Mouse (Mus musculus) midbrain, embryonic 12.5 days (tissue): ENCODE measurements around the gene Cd59a. TPM values are rescaled to one million over a fixed set of nuclear protein-coding genes. Genes with fewer than 3 reads are reported as not detected.
A peak's percentile ranks its signal among the peaks of the same experiment; 100 is the strongest.
"Not testable (repeated sequence)": the region's sequence is repeated elsewhere in the genome, so short reads cannot be mapped to it uniquely, and the experiment has no call there.

ENCODE experiments used
- ATAC-seq: fragments of 200-750 bp; cut with Nextera tagmentation; 2 replicates; pipeline ENCODE4 v1.8.0; 2017; ENCODE audit warnings: low read depth, moderate TSS enrichment, moderate library complexity; ENCODE audit not compliant: low FRiP score
- H3K27ac ChIP-seq: fragments of 300-500 bp; sonication (generic); replicated peaks from 2 replicates; pipeline ENCODE4 v1.5.1; 2016; ENCODE audit warnings: mild to moderate bottlenecking
- H3K27me3 ChIP-seq: fragments of 300-500 bp; sonication (generic); 2 replicates; pipeline ENCODE4 v1.6.1; 2016; ENCODE audit warnings: mild to moderate bottlenecking
- H3K36me3 ChIP-seq: fragments of 300-500 bp; sonication (generic); 2 replicates; pipeline ENCODE4 v1.6.1; 2016
- H3K4me1 ChIP-seq: fragments of 300-500 bp; sonication (generic); 2 replicates; pipeline ENCODE4 v1.6.1; 2016
- H3K4me2 ChIP-seq: fragments of 300-500 bp; sonication (generic); replicated peaks from 2 replicates; pipeline ENCODE4 v1.6.1; 2016; ENCODE audit warnings: mild to moderate bottlenecking, moderate library complexity
- H3K4me3 ChIP-seq: fragments of 300-500 bp; sonication (generic); 2 replicates; pipeline ENCODE4 v1.5.1; 2016; ENCODE audit warnings: mild to moderate bottlenecking
- H3K9ac ChIP-seq: fragments of 300-500 bp; sonication (generic); replicated peaks from 2 replicates; pipeline ENCODE4 v1.6.1; 2016; ENCODE audit warnings: mild to moderate bottlenecking, moderate library complexity
- H3K9me3 ChIP-seq: fragments of 300-500 bp; sonication (generic); 2 replicates; pipeline ENCODE4 v1.6.1; 2016; ENCODE audit warnings: mild to moderate bottlenecking
- WGBS: fragments of 180-500 bp; shearing (Covaris S2); methylation state at CpG from one replicate; pipeline ENCODE4 v1.1.7; 2016; 5-methylcytosine and 5-hydroxymethylcytosine counted together
- polyA plus RNA-seq: library from polyadenylated mRNA; unstranded; fragments of >200 nt; fragmentation: Nextera tagmentation; extraction: Ambion mirVana; gene quantifications from 2 replicates; pipeline ENCODE4 v1.2.1, GENCODE M21; 2016

The Cd59a gene
- polyA plus RNA-seq, result 22.5 and 25.0 TPM in 2 replicates

DNA sequence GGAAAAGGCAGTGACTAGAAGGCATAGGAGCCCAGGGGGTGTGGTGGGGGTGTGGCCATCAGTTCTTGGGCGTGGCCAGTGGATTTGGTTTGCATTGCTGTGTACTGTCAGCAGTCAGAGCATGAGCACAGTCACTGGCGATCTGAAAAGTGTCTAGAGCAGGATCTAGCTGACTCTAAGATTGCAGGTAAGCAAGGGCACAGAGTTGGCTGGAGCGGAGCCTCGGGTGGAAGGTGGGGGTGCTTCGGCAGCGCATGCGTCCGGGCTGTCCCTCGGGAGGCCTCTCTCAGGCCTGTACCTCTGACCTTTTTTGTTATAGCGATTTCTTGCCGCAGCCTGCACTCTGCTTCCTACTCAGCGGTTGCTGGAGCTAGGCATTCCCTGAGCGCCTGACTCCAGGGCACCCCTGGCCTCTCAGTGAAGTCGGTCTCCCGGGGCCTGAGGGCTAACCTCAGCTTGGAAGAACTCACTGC is at the start of gene Cd59a:
Gene Cd59a (plus strand): TSS at position 61 of the 473 bp plus-strand sequence.
- 5% methylated on average over 15 of the region's 15 CpGs for WGBS
- H3K4me2 ChIP-seq, result peak within 1 kb of the TSS; percentile 55
- peaks cover 11% of the 10 kb centered on the region for H3K4me1 ChIP-seq
- no peaks in the 10 kb centered on the region for H3K9me3 ChIP-seq
- peak; percentile 87 for ATAC-seq
- H3K36me3 ChIP-seq, result no peaks in the 10 kb centered on the region
- peak within 1 kb of the TSS; percentile 74 for H3K27ac ChIP-seq
- H3K9ac ChIP-seq, result peak within 1 kb of the TSS; percentile 57
- H3K4me3 ChIP-seq, result peak within 1 kb of the TSS; percentile 45
- H3K27me3 ChIP-seq, result no peaks in the 10 kb centered on the region

DNA sequence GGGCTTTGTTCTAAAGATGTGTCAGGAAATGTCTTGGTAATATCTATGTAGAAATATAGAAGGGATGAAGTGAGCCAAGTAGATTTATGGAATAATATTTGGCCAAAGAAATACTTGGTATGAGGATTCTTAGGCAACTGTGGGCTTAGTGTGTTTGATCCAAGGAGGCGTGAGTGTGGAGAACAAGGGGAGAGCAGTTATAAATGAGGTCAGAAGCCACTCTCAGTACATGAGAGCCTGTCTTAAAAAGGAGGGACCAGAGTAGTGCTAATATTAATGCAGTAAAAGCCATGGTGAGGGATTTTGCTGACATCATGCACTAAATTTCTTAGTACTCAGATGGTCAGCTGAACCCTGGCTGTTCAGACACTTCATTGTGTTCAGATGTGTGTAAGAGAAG is 37.2 kb upstream of the Cd59a start:
- H3K4me2 ChIP-seq, result no peak overlapping the region
- no peaks in the 10 kb centered on the region for H3K27me3 ChIP-seq
- H3K9me3 ChIP-seq, result no peaks in the 10 kb centered on the region
- no peak overlapping the region for H3K4me3 ChIP-seq
- no peak overlapping the region for H3K27ac ChIP-seq
- ATAC-seq, result no peak
- H3K36me3 ChIP-seq, result peaks cover 42% of the 10 kb centered on the region
- H3K9ac ChIP-seq, result no peak overlapping the region
- no peaks in the 10 kb centered on the region for H3K4me1 ChIP-seq
- WGBS, result 97% methylated on average over 1 of the region's 1 CpGs

DNA sequence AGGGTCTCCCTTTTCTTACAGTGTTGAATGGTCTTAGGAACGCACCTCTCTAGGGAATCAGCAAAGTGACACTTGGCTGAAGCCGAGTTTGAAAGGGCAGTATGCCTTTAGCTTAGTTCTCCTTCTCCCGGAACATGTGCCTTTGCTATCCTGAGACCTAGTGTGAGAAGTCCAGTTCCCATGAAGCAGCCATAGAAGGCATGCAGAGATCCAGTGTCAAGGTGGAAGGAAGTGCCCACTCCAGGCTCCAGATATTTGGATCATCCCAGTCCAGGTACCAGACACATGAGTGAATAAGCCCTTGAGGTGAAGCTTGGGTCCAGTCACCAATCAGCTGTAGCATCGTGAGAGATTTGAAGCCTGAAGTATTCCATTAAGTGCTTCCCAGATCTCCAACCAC is 36.6 kb upstream of the Cd59a start:
- Histone ChIP-seq H3K4me3 (no peak overlapping the region), H3K9me3 (no peaks in the 10 kb centered on the region), H3K4me1 (no peaks in the 10 kb centered on the region), H3K36me3 (peaks cover 38% of the 10 kb centered on the region), H3K27me3 (no peaks in the 10 kb centered on the region), H3K4me2 (no peak overlapping the region), H3K9ac (no peak overlapping the region), H3K27ac (no peak overlapping the region)
- ATAC-seq, result no peak
- 93% methylated on average over 4 of the region's 4 CpGs for WGBS

DNA sequence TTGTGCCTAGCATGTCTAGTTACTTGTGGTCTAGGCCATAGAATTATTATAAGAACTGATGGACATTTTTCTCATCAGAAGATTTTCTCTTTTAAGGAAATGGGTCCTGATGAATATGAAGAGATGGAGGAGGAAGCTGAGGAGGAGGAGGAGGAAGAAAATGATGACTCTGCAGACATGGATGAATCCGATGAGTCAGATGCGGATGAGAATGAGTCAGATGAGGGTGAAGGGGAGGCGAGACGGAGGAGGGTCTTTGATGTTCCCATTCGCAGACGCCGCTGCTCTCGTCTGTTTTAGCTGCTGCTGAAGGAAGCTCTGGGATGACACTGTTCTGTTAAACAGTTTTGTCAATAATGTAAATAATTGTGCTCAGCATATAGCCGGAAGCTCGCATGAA is 35.8 kb upstream of the Cd59a start:
- Histone ChIP-seq H3K4me2 (no peak overlapping the region), H3K9ac (no peak overlapping the region), H3K4me1 (no peaks in the 10 kb centered on the region), H3K27ac (no peak overlapping the region), H3K36me3 (peaks cover 30% of the 10 kb centered on the region), H3K4me3 (no peak overlapping the region), H3K27me3 (no peaks in the 10 kb centered on the region), H3K9me3 (no peaks in the 10 kb centered on the region)
- 77% methylated on average over 10 of the region's 10 CpGs for WGBS
- no peak for ATAC-seq

DNA sequence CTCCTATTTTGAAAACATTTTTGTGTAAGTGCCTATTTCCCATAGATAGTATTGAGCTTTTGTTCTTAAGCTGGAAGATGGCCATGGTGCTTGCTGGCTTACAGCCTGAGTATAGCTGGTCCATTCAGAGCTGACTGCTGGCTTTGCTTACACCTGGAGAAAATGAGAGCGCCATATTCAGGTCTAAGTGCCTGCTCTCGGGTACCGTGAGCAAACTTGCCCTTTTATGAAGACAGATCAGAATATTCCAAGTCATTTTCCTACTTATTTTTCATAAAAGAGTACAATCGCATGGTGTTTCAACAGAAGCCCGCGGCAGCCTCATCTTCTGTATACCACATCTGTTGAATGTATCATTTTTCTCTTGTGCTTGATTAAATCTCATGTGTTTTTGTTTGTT is 34.6 kb upstream of the Cd59a start:
- H3K4me2 ChIP-seq, result no peak overlapping the region
- H3K27ac ChIP-seq, result no peak overlapping the region

DNA sequence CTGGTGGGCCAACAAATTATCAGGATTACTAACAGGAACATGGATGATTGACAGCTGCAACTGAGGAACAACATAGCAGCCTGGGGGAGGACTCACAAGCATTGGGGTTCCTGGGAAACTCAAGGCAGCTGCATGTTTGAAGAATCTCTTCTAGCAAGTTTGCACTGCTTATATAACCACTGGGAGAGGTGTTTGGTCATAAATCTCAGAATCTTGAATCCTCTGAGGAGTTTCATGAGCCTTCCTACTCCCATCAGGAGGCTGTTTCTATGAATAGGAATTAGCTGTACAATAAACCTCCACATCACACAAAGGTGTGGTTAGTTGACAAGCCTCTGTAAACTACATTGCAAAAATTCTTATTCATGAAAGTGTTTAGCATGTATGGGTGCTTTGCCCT is 32.9 kb upstream of the Cd59a start:
- no peaks in the 10 kb centered on the region for H3K4me1 ChIP-seq
- H3K27ac ChIP-seq, result no peak overlapping the region
- peaks cover 22% of the 10 kb centered on the region for H3K36me3 ChIP-seq
- H3K9me3 ChIP-seq, result no peaks in the 10 kb centered on the region
- no peak overlapping the region for H3K9ac ChIP-seq
- H3K4me3 ChIP-seq, result no peak overlapping the region
- no peak for ATAC-seq
- no peaks in the 10 kb centered on the region for H3K27me3 ChIP-seq
- no peak overlapping the region for H3K4me2 ChIP-seq

More for the DNA sequence above, 34.6 kb upstream of the Cd59a start:
- 98% methylated on average over 6 of the region's 6 CpGs for WGBS
- Histone ChIP-seq H3K27me3 (no peaks in the 10 kb centered on the region), H3K9ac (no peak overlapping the region), H3K36me3 (peaks cover 22% of the 10 kb centered on the region), H3K9me3 (no peaks in the 10 kb centered on the region), H3K4me1 (no peaks in the 10 kb centered on the region), H3K4me3 (no peak overlapping the region)
- ATAC-seq, result no peak

DNA sequence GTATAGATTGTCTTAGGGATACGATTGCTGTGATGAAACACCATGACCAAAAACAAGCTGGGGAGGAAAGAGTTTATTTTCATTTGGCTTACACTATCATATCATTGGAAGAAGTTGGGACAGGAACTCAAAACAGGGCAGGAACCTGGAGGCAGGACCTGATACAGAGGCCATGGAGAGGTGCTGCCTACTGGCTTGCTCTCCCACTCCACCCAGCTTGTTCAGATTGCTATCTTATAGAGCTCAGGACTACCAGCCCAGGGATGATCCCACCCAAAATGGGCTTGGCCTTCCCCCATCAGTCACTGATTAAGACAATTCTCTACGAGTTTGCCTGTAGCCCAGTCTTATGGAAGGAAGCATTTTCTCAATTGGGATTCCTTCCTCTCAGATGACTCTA is 31.4 kb upstream of the Cd59a start:
- no peaks in the 10 kb centered on the region for H3K27me3 ChIP-seq
- peaks cover 17% of the 10 kb centered on the region for H3K36me3 ChIP-seq
- 88% methylated on average over 2 of the region's 2 CpGs for WGBS
- H3K4me1 ChIP-seq, result no peaks in the 10 kb centered on the region
- no peak for ATAC-seq
- no peaks in the 10 kb centered on the region for H3K9me3 ChIP-seq
- H3K27ac ChIP-seq, result no peak overlapping the region
- no peak overlapping the region for H3K4me3 ChIP-seq
- H3K9ac ChIP-seq, result no peak overlapping the region
- H3K4me2 ChIP-seq, result no peak overlapping the region

DNA sequence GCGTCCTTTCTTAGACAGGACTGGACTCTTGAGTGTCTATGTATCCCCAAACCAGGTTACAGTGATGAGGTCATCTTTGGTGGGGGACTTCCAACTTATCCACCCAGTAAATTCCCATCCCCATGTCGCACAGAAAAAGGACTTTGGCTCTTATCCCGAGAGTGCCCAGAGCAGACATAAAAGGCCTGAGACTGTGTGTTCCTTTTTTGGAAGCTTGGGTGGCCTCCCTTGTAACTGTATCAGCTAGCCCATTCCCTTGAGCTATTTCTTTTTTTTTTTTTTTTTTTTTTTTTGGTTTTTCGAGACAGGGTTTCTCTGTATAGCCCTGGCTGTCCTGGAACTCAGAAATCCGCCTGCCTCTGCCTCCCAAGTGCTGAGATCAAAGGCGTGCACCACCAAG is 30.1 kb upstream of the Cd59a start, which contains the start of gene Gm10912:
Gene Gm10912 (plus strand): TSS at position 301 of the 400 bp plus-strand sequence.
- not testable (repeated sequence) for H3K27me3 ChIP-seq, H3K4me3 ChIP-seq, H3K27ac ChIP-seq, H3K4me1 ChIP-seq, ATAC-seq, H3K9ac ChIP-seq, H3K4me2 ChIP-seq, H3K9me3 ChIP-seq
- WGBS, result 89% methylated on average over 5 of the region's 6 CpGs
- peaks cover 10% of the 10 kb centered on the region; the same call in 1 of the 2 replicates for H3K36me3 ChIP-seq

DNA sequence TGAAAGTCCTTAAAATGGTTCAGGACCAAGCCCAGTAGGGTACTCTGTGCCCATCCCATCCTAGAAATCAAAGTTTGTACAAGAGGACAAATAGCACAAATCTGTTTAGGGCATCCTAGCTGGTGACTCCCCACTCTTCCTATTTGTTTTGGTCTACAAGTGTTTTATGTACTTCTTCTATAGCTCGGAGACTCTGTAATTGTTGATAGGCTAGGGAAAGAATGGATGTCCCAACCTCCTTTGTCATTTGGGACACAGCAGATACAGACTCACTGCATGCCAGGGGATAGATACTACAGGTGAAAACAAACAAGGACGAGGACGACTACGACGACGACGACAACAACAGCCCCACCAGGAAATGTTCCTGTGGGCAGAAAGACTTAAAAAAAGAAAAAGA is 27.2 kb upstream of the Cd59a start, which contains the start of gene Gm10799:
Gene Gm10799 (minus strand): TSS at position 101 of the 400 bp plus-strand sequence.
- ATAC-seq, H3K4me3 ChIP-seq, H3K36me3 ChIP-seq, H3K27ac ChIP-seq, H3K4me2 ChIP-seq, H3K9ac ChIP-seq, H3K9me3 ChIP-seq, H3K4me1 ChIP-seq, H3K27me3 ChIP-seq: not testable (repeated sequence)
- WGBS, result 93% methylated on average over 7 of the region's 7 CpGs

DNA sequence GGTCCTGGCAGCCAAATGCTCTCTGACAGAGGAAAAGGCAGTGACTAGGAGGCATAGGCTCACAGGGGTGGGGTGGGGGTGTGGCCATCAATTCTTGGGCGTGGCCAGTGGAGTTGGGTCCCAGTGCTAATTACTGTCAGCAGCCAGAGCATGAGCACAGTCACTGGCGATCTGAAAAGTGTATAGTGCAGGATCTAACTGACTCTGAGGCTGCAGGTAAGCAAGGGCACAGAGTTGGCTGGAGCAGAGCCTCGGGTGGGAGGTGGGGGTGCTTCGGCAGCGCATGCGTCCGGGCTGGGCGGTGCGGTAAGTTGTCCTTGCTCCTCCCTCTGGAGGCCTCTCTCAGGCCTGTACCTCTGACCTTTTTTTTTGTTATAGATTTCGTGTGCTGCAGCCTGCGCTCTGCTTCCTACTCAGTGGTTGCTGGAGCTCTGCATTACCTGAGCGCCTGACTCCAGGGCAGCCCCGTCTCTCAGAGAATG is 25.9 kb upstream of the Cd59a start, which contains the start of gene Cd59b:
Gene Cd59b (plus strand): TSS at position 146 of the 482 bp plus-strand sequence.
- peak; percentile 88 for ATAC-seq
- peak within 1 kb of the TSS; percentile 56 for H3K4me2 ChIP-seq

DNA sequence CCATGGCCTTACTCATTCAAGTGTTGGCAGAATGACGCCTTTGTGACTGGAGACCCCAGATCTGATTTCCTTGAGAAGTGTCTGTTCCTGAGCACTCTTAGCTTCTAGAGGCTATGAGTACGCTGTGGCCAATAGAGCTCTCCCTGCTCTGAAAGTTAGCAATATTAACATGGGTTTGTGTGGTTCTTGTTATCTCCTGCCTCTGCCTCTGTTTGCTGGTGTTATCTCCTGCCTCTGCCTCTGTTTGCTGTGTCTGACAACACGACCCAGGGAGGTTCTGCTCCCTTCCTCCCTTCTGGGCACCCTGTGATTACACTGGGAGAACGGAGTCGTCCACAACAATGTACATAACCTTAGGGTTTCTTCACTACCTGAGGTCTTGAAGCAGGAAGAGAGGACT is 17.3 kb upstream of the Cd59a start:
- H3K36me3 ChIP-seq, H3K27ac ChIP-seq, H3K9me3 ChIP-seq, H3K27me3 ChIP-seq, ATAC-seq, H3K9ac ChIP-seq, H3K4me3 ChIP-seq, H3K4me2 ChIP-seq, H3K4me1 ChIP-seq: not testable (repeated sequence)
- 76% methylated on average over 5 of the region's 5 CpGs for WGBS

More for the DNA sequence above, 25.9 kb upstream of the Cd59a start, which contains the start of gene Cd59b:
- no peaks in the 10 kb centered on the region for H3K36me3 ChIP-seq
- H3K27me3 ChIP-seq, result no peaks in the 10 kb centered on the region
- peak within 1 kb of the TSS; percentile 40 for H3K4me3 ChIP-seq
- H3K4me1 ChIP-seq, result peaks cover 6% of the 10 kb centered on the region; the same call in 1 of the 2 replicates
- H3K9me3 ChIP-seq, result no peaks in the 10 kb centered on the region
- WGBS, result 10% methylated on average over 13 of the region's 13 CpGs
- H3K9ac ChIP-seq, result 0 out of 2 replicates have a peak within 1 kb of the TSS, but pooled peaks have one; percentile 28
- no peak within 1 kb of the TSS for H3K27ac ChIP-seq

DNA sequence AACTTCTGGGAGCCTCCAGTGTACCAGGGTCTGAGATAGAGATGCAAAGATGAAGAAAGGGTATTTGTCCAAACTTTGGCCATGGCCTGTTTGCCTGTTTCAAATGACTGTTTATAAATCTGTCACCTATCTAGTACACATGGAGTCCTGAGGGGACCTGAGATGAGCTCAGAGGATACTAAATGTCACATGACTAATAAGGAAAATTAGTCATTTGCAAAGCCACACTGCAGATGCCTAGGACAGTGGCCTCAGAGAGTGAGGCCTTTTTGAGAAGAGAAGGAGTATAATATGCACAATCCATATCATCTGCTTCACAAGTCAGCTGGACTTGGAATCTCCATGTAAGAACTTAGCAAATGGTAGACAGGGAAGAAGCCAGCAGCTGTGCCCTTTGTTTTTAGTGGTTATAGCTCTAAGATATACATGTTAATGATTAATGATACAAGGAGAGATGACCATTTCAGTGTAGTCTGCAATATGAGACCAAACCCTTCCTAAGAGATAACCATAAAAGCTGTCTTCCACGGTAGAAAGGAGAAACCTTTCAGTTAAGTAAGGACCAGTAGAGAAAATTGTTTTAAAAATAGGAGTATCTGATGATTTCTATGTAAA is 14.1 kb upstream of the Cd59a start:
- not testable (repeated sequence) for H3K4me1 ChIP-seq, H3K27me3 ChIP-seq, H3K9ac ChIP-seq, H3K27ac ChIP-seq, H3K4me3 ChIP-seq, H3K4me2 ChIP-seq, H3K9me3 ChIP-seq, H3K36me3 ChIP-seq, ATAC-seq
- WGBS, result no CpG with 5 or more reads among the region's 1 CpGs
